Mouse (Mus musculus) yolk sac, embryonic 10.5 days (tissue): ENCODE data around the gene Luc7l.
A peak's percentile ranks its signal among the peaks of the same experiment; 100 is the strongest.

Experiments
- DNase-seq: peaks from one replicate; pipeline ENCODE4 v3.0.0-alpha.2; 2017; ENCODE audit warnings: low spot score

Luc7l gene

GRCm38 (mm10) chr17:26252539-26253251 is at the start of gene Luc7l:
Luc7l (plus strand) TSS chr17:26252896.
- DNase-seq, result peak; percentile 96

GRCm38 (mm10) chr17:26203321-26203811 is 49.3 kb upstream of the Luc7l start:
- no peak for DNase-seq

GRCm38 (mm10) chr17:26204766-26205165 is 47.9 kb upstream of the Luc7l start:
- no peak for DNase-seq

- DNase-seq, result no peak
Observed at GRCm38 (mm10) chr17:26206392-26206791, 46.3 kb upstream of the Luc7l start.

- DNase-seq, result no peak
Observed at GRCm38 (mm10) chr17:26207686-26208085, 45.0 kb upstream of the Luc7l start, which contains the start of gene Arhgdig. Arhgdig (minus strand) TSS chr17:26207786.

GRCm38 (mm10) chr17:26212241-26212640 is 40.5 kb upstream of the Luc7l start:
- DNase-seq, result no peak

- no peak for DNase-seq
Observed at GRCm38 (mm10) chr17:26212681-26213080, 40.0 kb upstream of the Luc7l start.

- peak; percentile 29 for DNase-seq
Observed at GRCm38 (mm10) chr17:26221508-26221907, 31.2 kb upstream of the Luc7l start.

GRCm38 (mm10) chr17:26225150-26225549 is 27.5 kb upstream of the Luc7l start:
- no peak for DNase-seq

- no peak for DNase-seq
Observed at GRCm38 (mm10) chr17:26229776-26230175, 22.9 kb upstream of the Luc7l start.

GRCm38 (mm10) chr17:26231156-26231555 is 21.5 kb upstream of the Luc7l start:
- DNase-seq, result no peak

GRCm38 (mm10) chr17:26232863-26233262 is 19.8 kb upstream of the Luc7l start:
- no peak for DNase-seq

- DNase-seq, result no peak
Observed at GRCm38 (mm10) chr17:26234386-26234785, 18.3 kb upstream of the Luc7l start.

GRCm38 (mm10) chr17:26235077-26235815 is 17.4 kb upstream of the Luc7l start:
- DNase-seq, result no peak

GRCm38 (mm10) chr17:26237667-26238066 is 15.0 kb upstream of the Luc7l start:
- DNase-seq, result no peak

GRCm38 (mm10) chr17:26239551-26239950 is 13.1 kb upstream of the Luc7l start:
- no peak for DNase-seq

- no peak for DNase-seq
Observed at GRCm38 (mm10) chr17:26240120-26240790, 12.4 kb upstream of the Luc7l start.

GRCm38 (mm10) chr17:26240990-26241389 is 11.7 kb upstream of the Luc7l start:
- no peak for DNase-seq

- no peak for DNase-seq
Observed at GRCm38 (mm10) chr17:26243471-26244100, 9.1 kb upstream of the Luc7l start.

- peak; percentile 97 for DNase-seq
Observed at GRCm38 (mm10) chr17:26244101-26244841, 8.4 kb upstream of the Luc7l start, which contains the start of gene Fam234a. Fam234a (minus strand) TSS chr17:26244242.

GRCm38 (mm10) chr17:26251886-26252538 is 684 bp upstream of the Luc7l start:
- no peak for DNase-seq
